Mouse (Mus musculus) central nervous system, embryonic 18 days (tissue): ENCODE results near the gene Fnbp1. TPM values are rescaled to one million over a fixed set of nuclear protein-coding genes. Genes with fewer than 3 reads are reported as not detected.

ENCODE experiments used
- polyA plus RNA-seq: library from polyadenylated mRNA; depleted of rRNA; stranded (reverse); fragments of >200 nt; gene quantifications from 2 replicates; pipeline ENCODE4 v1.2.3, GENCODE M21; 2012; rRNA removed

Gene Fnbp1
- polyA plus RNA-seq = 52.7 and 55.1 TPM in 2 replicates

GRCm38 (mm10) chr2:31141867-31142454, at the start of gene Fnbp1:
Gene Fnbp1 (minus strand): TSS chr2:31142008.

GRCm38 (mm10) chr2:31151892-31152812, 10.3 kb upstream of the Fnbp1 start, which contains the start of gene Gpr107:
Gene Gpr107 (plus strand): TSS chr2:31152316.

GRCm38 (mm10) chr2:30981790-30982513, 159.9 kb downstream of the Fnbp1 start, which contains the start of the genes BC005624 and Usp20:
Gene BC005624 (minus strand): TSS chr2:30982201.
Gene Usp20 (plus strand): TSS chr2:30982279.

Other genes with a start within 250 kb of the Fnbp1 start
- 4.1 and 5.5 TPM in 2 replicates for gene Ptges, start 212.1 kb downstream of the Fnbp1 start, polyA plus RNA-seq
- gene Tor1b, start 189.0 kb downstream of the Fnbp1 start, polyA plus RNA-seq = 34.5 and 35.3 TPM in 2 replicates
- 70.3 and 73.1 TPM in 2 replicates for gene Tor1a, start 174.1 kb downstream of the Fnbp1 start, polyA plus RNA-seq
- gene BC005624, start 159.8 kb downstream of the Fnbp1 start, polyA plus RNA-seq = 85.6 and 86.1 TPM in 2 replicates
- 36.4 and 36.5 TPM in 2 replicates for gene Usp20, start 159.7 kb downstream of the Fnbp1 start, polyA plus RNA-seq
- 32.8 and 33.9 TPM in 2 replicates for gene Gpr107, start 10.3 kb upstream of the Fnbp1 start, polyA plus RNA-seq
- gene Ncs1, start 103.8 kb upstream of the Fnbp1 start, polyA plus RNA-seq = 69.7 and 79.8 TPM in 2 replicates
- 0.80 and 1.2 TPM in 2 replicates for gene Hmcn2, start 172.4 kb upstream of the Fnbp1 start, polyA plus RNA-seq